Mouse (Mus musculus) liver, embryonic 16.5 days (tissue): ENCODE data around the gene Ntmt1. TPM values are rescaled to one million over a fixed set of nuclear protein-coding genes. Genes with fewer than 3 reads are reported as not detected.

Experiments used
- ATAC-seq: fragments of 200-750 bp; cut with Nextera tagmentation; 2 replicates; pipeline ENCODE4 v1.8.0; 2017; ENCODE audit warnings: low read depth, mild to moderate bottlenecking, moderate number of reproducible peaks, moderate library complexity
- H3K27ac ChIP-seq: fragments of 300-500 bp; sonication (generic); 2 replicates; pipeline ENCODE4 v1.5.1; 2014; ENCODE audit warnings: mild to moderate bottlenecking, low read length
- H3K27me3 ChIP-seq: fragments of 300-500 bp; sonication (generic); 2 replicates; pipeline ENCODE4 v1.6.1; 2014; ENCODE audit warnings: low read depth, low read length, mixed read lengths; ENCODE audit not compliant: control insufficient read depth, insufficient read depth
- H3K36me3 ChIP-seq: fragments of 300-500 bp; sonication (generic); 2 replicates; pipeline ENCODE4 v1.6.1; 2014; ENCODE audit warnings: mild to moderate bottlenecking; ENCODE audit not compliant: control insufficient read depth, insufficient read depth
- H3K4me1 ChIP-seq: fragments of 300-500 bp; sonication (generic); 2 replicates; pipeline ENCODE4 v1.6.1; 2014; ENCODE audit warnings: low read depth, low read length, mixed read lengths; ENCODE audit not compliant: control insufficient read depth
- H3K4me2 ChIP-seq: fragments of 300-500 bp; sonication (generic); 2 replicates; pipeline ENCODE4 v1.6.1; 2014; ENCODE audit warnings: low read depth, low read length, mixed read lengths
- H3K4me3 ChIP-seq: fragments of 300-500 bp; sonication (generic); 2 replicates; pipeline ENCODE4 v1.5.1; 2014; ENCODE audit warnings: low read depth, mild to moderate bottlenecking, low read length
- H3K9ac ChIP-seq: fragments of 300-500 bp; sonication (generic); 2 replicates; pipeline ENCODE4 v1.6.1; 2014; ENCODE audit warnings: low read depth, low read length
- H3K9me3 ChIP-seq: fragments of 300-500 bp; sonication (generic); replicated peaks from 2 replicates; pipeline ENCODE4 v1.6.1; 2016; ENCODE audit warnings: low read length; ENCODE audit not compliant: control insufficient read depth
- WGBS: fragments of 180-500 bp; shearing (Covaris S2); extraction: QIAGEN DNeasy Blood & Tissue Kit; methylation state at CpG from one replicate; pipeline ENCODE4 v1.1.7; 2014; ENCODE audit not compliant: insufficient replicate concordance; 5-methylcytosine and 5-hydroxymethylcytosine counted together
- polyA plus RNA-seq: library from polyadenylated mRNA; unstranded; fragments of >200 nt; fragmentation: Nextera tagmentation; extraction: Ambion mirVana; gene quantifications from 2 replicates; pipeline ENCODE4 v1.2.1, GENCODE M21; 2015

Gene Ntmt1
- polyA plus RNA-seq, 1 experiment from 2014 or later: 24.9 TPM

DNA sequence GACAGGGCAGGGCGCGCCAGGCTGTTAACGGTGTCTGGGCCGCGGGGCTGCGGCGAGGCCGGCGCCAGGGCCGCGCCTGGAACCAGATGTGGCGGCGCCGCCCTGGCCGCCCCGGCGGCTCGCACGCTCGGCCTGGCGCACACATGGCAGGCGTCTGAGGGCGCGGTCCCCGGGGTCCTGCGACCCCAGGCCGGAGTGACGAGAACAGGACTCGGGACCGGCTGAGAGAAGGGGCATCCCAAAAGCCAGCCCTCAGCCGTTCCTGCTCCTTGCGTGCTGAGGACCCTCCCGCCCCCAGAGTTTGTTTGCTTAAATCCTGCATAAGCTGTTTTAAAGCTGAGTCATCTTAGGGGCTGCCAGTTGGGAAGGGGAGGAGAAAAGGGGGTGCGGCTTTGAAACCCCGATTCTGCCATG, 57.3 kb downstream of the Ntmt1 start:
- H3K4me1 ChIP-seq: no peaks in the 10 kb centered on the region; the same call in none of the 2 replicates
- WGBS: 3% methylated on average over 35 of the region's 35 CpGs
- no peaks in the 10 kb centered on the region for H3K36me3 ChIP-seq
- H3K4me2 ChIP-seq: peak overlapping the region; percentile 36
- H3K9ac ChIP-seq: no peak overlapping the region
- ATAC-seq: no peak
- no peak overlapping the region for H3K27ac ChIP-seq
- peaks cover 23% of the 10 kb centered on the region for H3K27me3 ChIP-seq
- H3K4me3 ChIP-seq: peak overlapping the region; percentile 17
- H3K9me3 ChIP-seq: no peaks in the 10 kb centered on the region

DNA sequence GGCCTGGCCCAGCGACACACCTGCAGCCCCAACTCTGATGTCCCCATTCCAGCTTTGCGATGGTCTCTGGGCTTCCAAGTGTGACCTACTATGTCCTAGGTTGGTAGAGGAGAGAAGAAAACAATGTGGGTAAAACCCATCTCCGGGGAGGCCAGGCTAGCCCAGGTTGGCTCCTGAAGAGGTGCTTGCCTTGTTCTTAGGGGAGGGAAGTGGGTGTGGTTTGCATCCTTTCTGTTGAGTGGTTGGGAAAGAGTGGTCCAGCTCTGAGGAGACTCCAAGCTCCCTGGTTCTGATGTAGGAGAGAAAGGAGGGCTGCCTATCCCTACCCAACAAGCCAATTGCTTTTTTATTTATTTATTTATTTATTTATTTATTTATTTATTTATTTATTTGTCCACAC, 57.8 kb downstream of the Ntmt1 start:
- WGBS: 40% methylated on average over 3 of the region's 3 CpGs
- Histone ChIP-seq H3K9ac (no peak overlapping the region), H3K27me3 (peaks cover 23% of the 10 kb centered on the region), H3K4me1 (no peaks in the 10 kb centered on the region; the same call in none of the 2 replicates), H3K4me2 (no peak overlapping the region), H3K9me3 (no peaks in the 10 kb centered on the region), H3K27ac (no peak overlapping the region), H3K36me3 (no peaks in the 10 kb centered on the region), H3K4me3 (no peak overlapping the region)
- ATAC-seq: no peak

DNA sequence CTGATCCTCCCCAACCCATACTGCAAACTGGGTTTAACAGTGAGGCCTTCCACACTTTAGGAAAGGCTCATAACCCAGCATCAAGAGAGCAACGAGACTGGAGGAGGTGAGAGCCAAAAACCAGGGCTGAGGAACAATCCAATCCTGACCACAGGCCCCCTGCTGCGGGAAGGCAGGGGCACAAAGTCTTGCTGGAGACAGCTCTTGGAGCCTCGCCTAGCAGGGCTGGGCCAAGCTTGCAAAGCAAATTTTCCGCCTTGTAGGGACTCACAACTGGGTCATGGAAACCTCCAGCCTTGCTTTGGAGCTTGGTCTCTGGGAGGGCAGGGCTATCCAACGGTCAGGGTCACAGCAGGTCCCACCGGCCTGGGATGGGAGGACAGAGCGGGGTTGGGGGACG, 63.2 kb downstream of the Ntmt1 start:
- no peak for ATAC-seq

More for the DNA sequence above, 63.2 kb downstream of the Ntmt1 start:
- H3K9ac ChIP-seq: no peak overlapping the region
- H3K4me1 ChIP-seq: no peaks in the 10 kb centered on the region
- peaks cover 4% of the 10 kb centered on the region for H3K27me3 ChIP-seq
- H3K36me3 ChIP-seq: no peaks in the 10 kb centered on the region
- no peak overlapping the region for H3K27ac ChIP-seq
- WGBS: 54% methylated on average over 8 of the region's 8 CpGs
- H3K4me2 ChIP-seq: no peak overlapping the region
- no peaks in the 10 kb centered on the region for H3K9me3 ChIP-seq
- no peak overlapping the region for H3K4me3 ChIP-seq

Other genes starting within 250 kb of the Ntmt1 start
- 0.15 TPM in 1 of 2 replicates, not detected in the other for gene Cstad, start 212.8 kb upstream of the Ntmt1 start, polyA plus RNA-seq
- gene 1700001O22Rik, start 4.2 kb upstream of the Ntmt1 start, polyA plus RNA-seq: 0.09 TPM in 1 of 2 replicates, not detected in the other
- 27.8 and 29.1 TPM in 2 replicates for gene Asb6, start 22.5 kb downstream of the Ntmt1 start, polyA plus RNA-seq
- gene Prrx2, start 27.1 kb downstream of the Ntmt1 start, polyA plus RNA-seq: 0.18 TPM in 1 of 2 replicates, not detected in the other
- gene Ptges, start 122.0 kb downstream of the Ntmt1 start, polyA plus RNA-seq: 0.35 and 0.37 TPM in 2 replicates
- gene Tor1b, start 145.1 kb downstream of the Ntmt1 start, polyA plus RNA-seq: 15.8 and 15.9 TPM in 2 replicates
- gene Tor1a, start 160.1 kb downstream of the Ntmt1 start, polyA plus RNA-seq: 36.0 and 36.3 TPM in 2 replicates
- 23.1 and 24.0 TPM in 2 replicates for gene BC005624, start 174.4 kb downstream of the Ntmt1 start, polyA plus RNA-seq
- gene Usp20, start 174.5 kb downstream of the Ntmt1 start, polyA plus RNA-seq: 4.9 and 5.8 TPM in 2 replicates